17 mouse cellular contexts compared by ENCODE assay signal in genomic region chr12:5067590-5067989, GRCm38 (mm10).
"Had no signal": no experiment of that assay in that cellular context is flagged by ENCODE, and none has a peak within 500 bp of the region (broad histone marks: within the 10 kb centered on the region; RNA-seq: fewer than 3 reads in every experiment).

No protein-coding gene starts in this region.

- H3K9me3 ChIP-seq: midbrain, embryonic 12.5 days; neural tube, embryonic 13.5 days; neural tube, embryonic 15.5 days had no signal

- H3K4me3 ChIP-seq: midbrain, embryonic 10.5 days; midbrain, embryonic 12.5 days; myocyte; neural tube, embryonic 13.5 days; neural tube, embryonic 15.5 days had no signal

- DNase-seq: lung, adult 18-20 months; lung, embryonic 14.5 days; lung, postnatal 10 days; lung, postnatal 4 days; midbrain, embryonic 14.5 days; right cerebral cortex, postnatal 25 days; right cerebral cortex, postnatal 4 days; spleen, adult 18-20 months; thymus, adult 18-20 months; thymus, postnatal 14 days; thymus, postnatal 36 days had no signal

- H3K4me2 ChIP-seq: lung, embryonic 14.5 days; midbrain, embryonic 12.5 days; neural tube, embryonic 13.5 days; neural tube, embryonic 15.5 days had no signal

- H3K4me1 ChIP-seq: midbrain, embryonic 12.5 days; neural tube, embryonic 13.5 days; neural tube, embryonic 15.5 days had no signal

- H3K36me3 ChIP-seq: midbrain, embryonic 10.5 days; midbrain, embryonic 12.5 days; neural tube, embryonic 13.5 days; neural tube, embryonic 15.5 days had no signal

- ATAC-seq: midbrain, embryonic 16.5 days had no signal

- H3K27ac ChIP-seq: midbrain, embryonic 10.5 days; midbrain, embryonic 12.5 days; neural tube, embryonic 13.5 days; neural tube, embryonic 15.5 days had no signal

- H3K9ac ChIP-seq: lung, embryonic 14.5 days; midbrain, embryonic 12.5 days; neural tube, embryonic 13.5 days; neural tube, embryonic 15.5 days had no signal

- H3K27me3 ChIP-seq: midbrain, embryonic 12.5 days; neural tube, embryonic 13.5 days; neural tube, embryonic 15.5 days had no signal
